Mouse (Mus musculus): ENCODE measurements around the gene Xrcc1.
"Not testable (repeated sequence)": the region's sequence is repeated elsewhere in the genome, so short reads cannot be mapped to it uniquely, and the experiment has no call there.

Xrcc1 gene
- long read RNA-seq, experiment 1, transcript Xrcc1-201 (17 exons, 2,155 nt) = major isoform, 17 of 23 reads
- long read RNA-seq, experiment 1, partial matches to known transcripts = 1 of 23 reads
- long read RNA-seq, experiment 1, other reads (novel, unspliced or antisense) = 5 of 23 reads
- long read RNA-seq, experiment 2, transcript Xrcc1-201 (17 exons, 2,155 nt) = major isoform, 20 of 25 reads
- long read RNA-seq, experiment 2, partial matches to known transcripts = 3 of 25 reads
- long read RNA-seq, experiment 2, other reads (novel, unspliced or antisense) = 1 of 25 reads

GRCm38 (mm10) chr7:24546068-24546614 lies at the start of gene Xrcc1, which contains the start of gene Pinlyp:
TSS of gene Xrcc1 (plus strand) at chr7:24546289.
TSS of gene Pinlyp (minus strand) at chr7:24546118.
- intact Hi-C loops (cut with DNase I) = loop anchor here (2.0 kb wide), 1 partner anchor 15 kb away; the partner anchor contains the start of gene Irgq

- intact Hi-C loops (cut with DNase I) = no loop called here
Observed at GRCm38 (mm10) chr7:24499856-24500577, 46.1 kb upstream of the Xrcc1 start.

GRCm38 (mm10) chr7:24500929-24501328 lies 45.2 kb upstream of the Xrcc1 start:
- intact Hi-C loops (cut with DNase I) = no loop called here

- intact Hi-C loops (cut with DNase I) = no loop called here
Observed at GRCm38 (mm10) chr7:24501492-24501891, 44.6 kb upstream of the Xrcc1 start.

- intact Hi-C loops (cut with DNase I) = no loop called here
Observed at GRCm38 (mm10) chr7:24504004-24504403, 42.1 kb upstream of the Xrcc1 start.

GRCm38 (mm10) chr7:24504868-24505267 lies 41.2 kb upstream of the Xrcc1 start:
- intact Hi-C loops (cut with DNase I) = no loop called here

GRCm38 (mm10) chr7:24505447-24506064 lies 40.5 kb upstream of the Xrcc1 start:
- intact Hi-C loops (cut with DNase I) = loop anchor here (2.0 kb wide), 1 partner anchor 23 kb away; no protein-coding TSS in a partner anchor

GRCm38 (mm10) chr7:24506065-24506459 lies 40.0 kb upstream of the Xrcc1 start:
- intact Hi-C loops (cut with DNase I) = loop anchor here (2.0 kb wide), 1 partner anchor 23 kb away; no protein-coding TSS in a partner anchor

- intact Hi-C loops (cut with DNase I) = loop anchor here (2.0 kb wide), 1 partner anchor 22 kb away; no protein-coding TSS in a partner anchor
Observed at GRCm38 (mm10) chr7:24506476-24506837, 39.6 kb upstream of the Xrcc1 start.

GRCm38 (mm10) chr7:24506838-24507725 lies 39.0 kb upstream of the Xrcc1 start, which contains the start of gene Zfp428:
TSS of gene Zfp428 (plus strand) at chr7:24507006.
- intact Hi-C loops (cut with DNase I) = loop anchor here (2.0 kb wide), 1 partner anchor 22 kb away; no protein-coding TSS in a partner anchor

- intact Hi-C loops (cut with DNase I) = loop anchor here (2.0 kb wide), 1 partner anchor 21 kb away; no protein-coding TSS in a partner anchor
Observed at GRCm38 (mm10) chr7:24507726-24508114, 38.4 kb upstream of the Xrcc1 start.

- intact Hi-C loops (cut with DNase I) = no loop called here
Observed at GRCm38 (mm10) chr7:24512355-24512754, 33.7 kb upstream of the Xrcc1 start, which contains the start of gene AC161166.1. TSS of gene AC161166.1 (minus strand) at chr7:24512455.

GRCm38 (mm10) chr7:24516319-24516718 lies 29.8 kb upstream of the Xrcc1 start:
- intact Hi-C loops (cut with DNase I) = not testable (repeated sequence)

- intact Hi-C loops (cut with DNase I) = no loop called here
Observed at GRCm38 (mm10) chr7:24517077-24517476, 29.0 kb upstream of the Xrcc1 start.

- intact Hi-C loops (cut with DNase I) = no loop called here
Observed at GRCm38 (mm10) chr7:24517654-24518053, 28.4 kb upstream of the Xrcc1 start.

- intact Hi-C loops (cut with DNase I) = no loop called here
Observed at GRCm38 (mm10) chr7:24519130-24519529, 27.0 kb upstream of the Xrcc1 start.

GRCm38 (mm10) chr7:24520054-24520453 lies 26.0 kb upstream of the Xrcc1 start:
- intact Hi-C loops (cut with DNase I) = not testable (repeated sequence)

GRCm38 (mm10) chr7:24522805-24523204 lies 23.3 kb upstream of the Xrcc1 start:
- intact Hi-C loops (cut with DNase I) = no loop called here

- intact Hi-C loops (cut with DNase I) = no loop called here
Observed at GRCm38 (mm10) chr7:24523723-24524122, 22.4 kb upstream of the Xrcc1 start.

- intact Hi-C loops (cut with DNase I) = no loop called here
Observed at GRCm38 (mm10) chr7:24524978-24525377, 21.1 kb upstream of the Xrcc1 start.
